Mouse (Mus musculus) limb, embryonic 11.5 days (tissue): ENCODE data around the gene Cand2. TPM values are rescaled to one million over a fixed set of nuclear protein-coding genes. Genes with fewer than 3 reads are reported as not detected.

Source experiments
- ATAC-seq: fragments of 200-750 bp; cut with Nextera tagmentation; 2 replicates; pipeline ENCODE4 v1.8.0; 2017; ENCODE audit warnings: low read depth; ENCODE audit not compliant: insufficient number of reproducible peaks, low FRiP score, low TSS enrichment
- DNase-seq: peaks from one replicate; pipeline ENCODE4 v3.0.0-alpha.2; 2015; ENCODE audit warnings: low spot score
- H3K27ac ChIP-seq: fragments of 300-500 bp; sonication (generic); replicated peaks from 2 replicates; pipeline ENCODE4 v1.5.1; 2014; ENCODE audit warnings: low read depth, mild to moderate bottlenecking, low read length
- H3K27me3 ChIP-seq: fragments of 300-500 bp; sonication (generic); 2 replicates; pipeline ENCODE4 v1.6.1; 2014; ENCODE audit warnings: mild to moderate bottlenecking, low read length, mixed read lengths; ENCODE audit not compliant: control insufficient read depth, insufficient read depth
- H3K36me3 ChIP-seq: fragments of 300-500 bp; sonication (generic); 2 replicates; pipeline ENCODE4 v1.6.1; 2014; ENCODE audit warnings: mild to moderate bottlenecking, low read length, moderate library complexity, mixed read lengths; ENCODE audit not compliant: control insufficient read depth, insufficient read depth
- H3K4me1 ChIP-seq: fragments of 300-500 bp; sonication (generic); 2 replicates; pipeline ENCODE4 v1.6.1; 2014; ENCODE audit warnings: low read length, mixed read lengths; ENCODE audit not compliant: control insufficient read depth, insufficient read depth
- H3K4me2 ChIP-seq: fragments of 300-500 bp; sonication (generic); 2 replicates; pipeline ENCODE4 v1.6.1; 2014; ENCODE audit warnings: low read depth, mild to moderate bottlenecking, moderate library complexity; ENCODE audit not compliant: severe bottlenecking
- H3K4me3 ChIP-seq: fragments of 300-500 bp; sonication (generic); 2 replicates; pipeline ENCODE4 v1.5.1; 2014; ENCODE audit warnings: low read depth, low read length
- H3K9ac ChIP-seq: fragments of 300-500 bp; sonication (generic); 2 replicates; pipeline ENCODE4 v1.6.1; 2014; ENCODE audit warnings: mild to moderate bottlenecking, low read length
- H3K9me3 ChIP-seq: fragments of 300-500 bp; sonication (generic); 2 replicates; pipeline ENCODE4 v1.6.1; 2016; ENCODE audit warnings: low read length; ENCODE audit not compliant: control insufficient read depth
- WGBS: fragments of 180-500 bp; shearing (Covaris S2); extraction: QIAGEN DNeasy Blood & Tissue Kit; methylation state at CpG from one replicate; pipeline ENCODE4 v1.1.7; 2014; 5-methylcytosine and 5-hydroxymethylcytosine counted together
- polyA plus RNA-seq: library from polyadenylated mRNA; unstranded; fragments of >200 nt; fragmentation: Nextera tagmentation; extraction: Ambion mirVana; gene quantifications from 2 replicates; pipeline ENCODE4 v1.2.1, GENCODE M21; 2014

Cand2 gene
- polyA plus RNA-seq, 1 experiment from 2014 or later, result 58.4 TPM

GRCm38 (mm10) chr6:115776363-115776762 is 2.0 kb downstream of the Cand2 start:
- H3K27ac ChIP-seq, result no peak overlapping the region

GRCm38 (mm10) chr6:115782781-115783180 is 8.4 kb downstream of the Cand2 start:
- H3K9me3 ChIP-seq, result no peaks in the 10 kb centered on the region
- no peak overlapping the region for H3K9ac ChIP-seq
- no peak overlapping the region for H3K4me2 ChIP-seq
- 93% methylated on average over 3 of the region's 3 CpGs for WGBS
- H3K27ac ChIP-seq, result no peak overlapping the region
- DNase-seq, result no peak
- no peak overlapping the region for H3K4me3 ChIP-seq
- H3K36me3 ChIP-seq, result peaks cover 47% of the 10 kb centered on the region
- ATAC-seq, result no peak
- H3K27me3 ChIP-seq, result no peaks in the 10 kb centered on the region
- no peaks in the 10 kb centered on the region for H3K4me1 ChIP-seq

More at GRCm38 (mm10) chr6:115776363-115776762, 2.0 kb downstream of the Cand2 start:
- Histone ChIP-seq H3K9ac (no peak overlapping the region), H3K4me3 (peak overlapping the region; percentile 57), H3K9me3 (no peaks in the 10 kb centered on the region), H3K27me3 (no peaks in the 10 kb centered on the region), H3K4me2 (peak overlapping the region; percentile 83), H3K4me1 (peaks cover 12% of the 10 kb centered on the region; the same call in 1 of the 2 replicates), H3K36me3 (peaks cover 19% of the 10 kb centered on the region)
- ATAC-seq (no peak), DNase-seq (no peak)
- 68% methylated on average over 9 of the region's 9 CpGs for WGBS

- no peaks in the 10 kb centered on the region for H3K9me3 ChIP-seq
- DNase-seq, result no peak
These were observed 16.7 kb downstream of the Cand2 start for GRCm38 (mm10) chr6:115791016-115791415.

GRCm38 (mm10) chr6:115791842-115792686 is 17.7 kb downstream of the Cand2 start:
- Histone ChIP-seq H3K4me1 (no peaks in the 10 kb centered on the region), H3K27me3 (no peaks in the 10 kb centered on the region), H3K9me3 (no peaks in the 10 kb centered on the region), H3K36me3 (peaks cover 38% of the 10 kb centered on the region), H3K9ac (no peak overlapping the region), H3K4me2 (no peak overlapping the region), H3K27ac (no peak overlapping the region), H3K4me3 (no peak overlapping the region)
- DNase-seq, result no peak
- no peak for ATAC-seq
- 90% methylated on average over 34 of the region's 34 CpGs for WGBS

More at GRCm38 (mm10) chr6:115791016-115791415, 16.7 kb downstream of the Cand2 start:
- Histone ChIP-seq H3K4me3 (no peak overlapping the region), H3K4me2 (no peak overlapping the region), H3K27me3 (no peaks in the 10 kb centered on the region), H3K9ac (no peak overlapping the region), H3K4me1 (no peaks in the 10 kb centered on the region), H3K27ac (no peak overlapping the region), H3K36me3 (peaks cover 39% of the 10 kb centered on the region)
- 88% methylated on average over 10 of the region's 10 CpGs for WGBS
- ATAC-seq, result no peak

- DNase-seq, result no peak
- no peak for ATAC-seq
- Histone ChIP-seq H3K27ac (no peak overlapping the region), H3K27me3 (no peaks in the 10 kb centered on the region), H3K4me1 (no peaks in the 10 kb centered on the region), H3K9me3 (no peaks in the 10 kb centered on the region), H3K4me2 (no peak overlapping the region), H3K9ac (no peak overlapping the region), H3K36me3 (peaks cover 43% of the 10 kb centered on the region), H3K4me3 (no peak overlapping the region)
- WGBS, result 91% methylated on average over 21 of the region's 21 CpGs
These were observed 18.4 kb downstream of the Cand2 start for GRCm38 (mm10) chr6:115792691-115793215.

GRCm38 (mm10) chr6:115801811-115802210 is 27.5 kb downstream of the Cand2 start:
- no peak for DNase-seq
- ATAC-seq, result no peak
- peaks cover 4% of the 10 kb centered on the region for H3K4me1 ChIP-seq
- H3K4me2 ChIP-seq, result no peak overlapping the region
- no peaks in the 10 kb centered on the region for H3K9me3 ChIP-seq
- peaks cover 52% of the 10 kb centered on the region for H3K36me3 ChIP-seq
- no peaks in the 10 kb centered on the region for H3K27me3 ChIP-seq
- H3K9ac ChIP-seq, result no peak overlapping the region
- no peak overlapping the region for H3K27ac ChIP-seq
- H3K4me3 ChIP-seq, result no peak overlapping the region
- WGBS, result 94% methylated on average over 3 of the region's 3 CpGs

GRCm38 (mm10) chr6:115803541-115804382 is 29.4 kb downstream of the Cand2 start:
- H3K9me3 ChIP-seq, result no peaks in the 10 kb centered on the region

More at GRCm38 (mm10) chr6:115803541-115804382, 29.4 kb downstream of the Cand2 start:
- DNase-seq, result peak; percentile 82
- H3K9ac ChIP-seq, result no peak overlapping the region
- H3K4me3 ChIP-seq, result no peak overlapping the region
- no peak overlapping the region for H3K4me2 ChIP-seq
- H3K27ac ChIP-seq, result no peak overlapping the region
- H3K4me1 ChIP-seq, result peaks cover 5% of the 10 kb centered on the region
- 53% methylated on average over 16 of the region's 16 CpGs for WGBS
- ATAC-seq, result peak; percentile 48; the same call in 1 of the 2 replicates
- peaks cover 43% of the 10 kb centered on the region for H3K36me3 ChIP-seq
- no peaks in the 10 kb centered on the region for H3K27me3 ChIP-seq
